Mouse (Mus musculus): ENCODE measurements around the gene Pdcd1lg2. TPM values are rescaled to one million over a fixed set of nuclear protein-coding genes. Genes with fewer than 3 reads are reported as not detected.
A peak's percentile ranks its signal among the peaks of the same experiment; 100 is the strongest.

Pdcd1lg2 gene
- polyA plus RNA-seq (2015; fragmentation: Nextera tagmentation; extraction: Ambion mirVana) = 0.05 and 0.08 TPM in 2 replicates

- WGBS (ENCODE audit: insufficient replicate concordance) = 64% methylated on average over 4 of the region's 4 CpGs
- no peaks in the 10 kb centered on the region for H3K9me3 ChIP-seq (replicated peaks; ENCODE audit: control insufficient read depth, low read length)
- no peak within 1 kb of the TSS for H3K9ac ChIP-seq (ENCODE audit: low read depth, low read length)
- no peak within 1 kb of the TSS for H3K27ac ChIP-seq (ENCODE audit: low read length)
- no peaks in the 10 kb centered on the region for H3K4me1 ChIP-seq (ENCODE audit: control insufficient read depth, low read depth, low read length)
- no peaks in the 10 kb centered on the region for H3K36me3 ChIP-seq (ENCODE audit: control insufficient read depth, insufficient read depth)
- H3K4me3 ChIP-seq (ENCODE audit: low read depth, low read length) = no peak within 1 kb of the TSS
- H3K4me2 ChIP-seq (ENCODE audit: low read depth, low read length) = no peak within 1 kb of the TSS
- no peaks in the 10 kb centered on the region for H3K27me3 ChIP-seq (ENCODE audit: control insufficient read depth, insufficient read depth, low read depth, low read length)
- ATAC-seq (ENCODE audit: low read depth) = no peak
Observed at GRCm38 (mm10) chr19:29410619-29411018, at the start of gene Pdcd1lg2. Pdcd1lg2 (plus strand) TSS chr19:29410919.

DNA sequence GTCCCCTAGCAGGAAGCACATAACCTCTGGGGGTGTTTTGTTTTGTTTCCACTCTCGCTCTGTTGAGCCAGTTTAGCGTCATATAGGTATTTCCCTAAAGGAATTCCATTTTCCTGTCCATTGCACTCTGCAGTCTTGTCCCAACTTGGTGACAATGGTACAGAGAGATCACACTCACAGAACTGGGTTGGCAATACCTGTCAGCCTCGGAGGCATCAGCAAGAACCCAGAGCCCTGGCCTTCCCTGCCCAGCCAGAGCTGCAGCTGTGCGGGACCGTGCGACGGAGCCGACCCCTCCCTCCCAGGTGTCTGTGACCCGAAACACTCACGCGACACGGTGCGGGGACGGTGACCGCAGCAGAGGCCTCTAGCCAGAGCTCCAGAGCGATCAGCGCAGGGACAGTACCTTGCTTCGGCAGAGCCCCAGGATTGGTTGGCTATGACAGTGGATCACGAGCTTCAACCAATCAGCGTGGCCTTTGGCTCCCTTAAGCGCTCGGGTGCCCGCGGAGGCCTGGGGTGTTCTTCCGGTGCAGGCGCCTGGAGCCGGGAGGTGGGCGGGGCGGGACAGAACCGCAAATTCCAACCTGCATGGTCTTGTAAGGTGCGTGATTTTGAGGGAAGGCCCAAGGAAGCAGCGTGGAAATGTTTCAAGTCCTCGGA is 49.1 kb upstream of the Pdcd1lg2 start:
- Histone ChIP-seq H3K4me2 (ENCODE audit: low read depth, low read length) (peak overlapping the region; percentile 92), H3K36me3 (ENCODE audit: control insufficient read depth, insufficient read depth) (no peaks in the 10 kb centered on the region; the same call in 1 of the 2 replicates), H3K9ac (ENCODE audit: low read depth, low read length) (peak overlapping the region; percentile 86), H3K4me1 (ENCODE audit: control insufficient read depth, low read depth, low read length) (peaks cover 27% of the 10 kb centered on the region), H3K27ac (ENCODE audit: low read length) (peak overlapping the region; percentile 70), H3K9me3 (replicated peaks; ENCODE audit: control insufficient read depth, low read length) (no peaks in the 10 kb centered on the region), H3K4me3 (ENCODE audit: low read depth, low read length) (peak overlapping the region; percentile 76), H3K27me3 (ENCODE audit: control insufficient read depth, insufficient read depth, low read depth, low read length) (no peaks in the 10 kb centered on the region)
- peak; percentile 100 for ATAC-seq (ENCODE audit: low read depth)
- WGBS (ENCODE audit: insufficient replicate concordance) = 2% methylated on average over 33 of the region's 33 CpGs

DNA sequence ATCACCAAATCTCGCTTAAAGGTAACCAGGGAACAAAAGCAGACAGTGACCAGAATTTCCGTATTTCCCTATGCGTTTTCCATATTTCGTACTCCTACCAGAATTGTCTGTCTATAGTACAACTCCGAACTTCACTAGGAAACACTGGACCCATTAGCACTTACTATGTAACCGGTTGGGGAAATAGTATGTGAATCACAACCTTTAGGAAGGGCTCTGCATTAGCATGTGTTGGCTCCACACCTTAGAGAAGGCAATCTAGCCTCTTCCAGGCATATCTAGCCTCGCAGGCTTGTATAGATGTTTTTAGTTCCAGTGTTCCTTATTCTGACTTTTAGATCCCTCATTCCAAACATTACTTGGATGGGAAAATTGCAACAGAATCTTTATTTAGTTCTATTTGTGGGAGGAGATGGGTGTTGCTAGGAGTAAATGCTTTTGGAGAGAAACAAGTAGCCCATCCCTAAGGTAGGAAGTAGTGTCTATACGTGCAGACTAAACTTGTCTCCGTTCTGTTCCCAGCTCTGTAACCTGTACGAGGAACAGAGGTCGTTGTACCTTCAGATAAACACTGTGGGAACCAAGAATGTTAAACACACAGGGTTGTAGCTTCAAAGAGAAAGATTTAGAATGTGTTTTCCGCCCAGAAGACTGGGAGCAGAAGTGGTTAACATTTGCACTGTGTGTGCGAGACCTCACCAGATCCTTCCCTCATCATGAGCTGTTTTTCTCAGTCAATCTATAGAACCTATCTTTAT is 48.4 kb upstream of the Pdcd1lg2 start:
- Histone ChIP-seq H3K9me3 (replicated peaks; ENCODE audit: control insufficient read depth, low read length) (no peaks in the 10 kb centered on the region), H3K9ac (ENCODE audit: low read depth, low read length) (peak overlapping the region; percentile 86), H3K4me1 (ENCODE audit: control insufficient read depth, low read depth, low read length) (peaks cover 30% of the 10 kb centered on the region), H3K36me3 (ENCODE audit: control insufficient read depth, insufficient read depth) (no peaks in the 10 kb centered on the region; the same call in 1 of the 2 replicates), H3K4me2 (ENCODE audit: low read depth, low read length) (peak overlapping the region; percentile 92), H3K27me3 (ENCODE audit: control insufficient read depth, insufficient read depth, low read depth, low read length) (no peaks in the 10 kb centered on the region), H3K4me3 (ENCODE audit: low read depth, low read length) (peak overlapping the region; percentile 76), H3K27ac (ENCODE audit: low read length) (peak overlapping the region; percentile 67)
- no peak for ATAC-seq (ENCODE audit: low read depth)
- 29% methylated on average over 13 of the region's 13 CpGs for WGBS (ENCODE audit: insufficient replicate concordance)

DNA sequence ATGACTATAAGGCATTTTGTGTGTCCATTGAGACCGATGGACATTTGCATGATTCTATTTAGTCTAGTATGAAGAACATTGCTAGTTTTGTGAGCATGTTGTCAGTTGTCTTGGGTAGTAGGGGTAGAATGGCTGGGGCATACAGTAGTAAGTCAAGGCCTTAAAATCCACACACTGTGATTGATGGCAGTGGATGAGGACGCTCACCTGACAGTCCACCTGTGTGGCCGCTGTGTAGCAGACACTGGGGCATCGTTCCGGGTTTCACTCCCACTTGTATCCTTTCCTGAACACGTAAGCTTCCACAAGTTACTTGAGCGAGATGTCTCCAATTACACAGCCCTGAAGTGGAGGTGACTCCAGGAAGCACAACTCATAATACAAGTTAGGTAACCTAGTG is 47.2 kb upstream of the Pdcd1lg2 start:
- Histone ChIP-seq H3K36me3 (ENCODE audit: control insufficient read depth, insufficient read depth) (no peaks in the 10 kb centered on the region; the same call in 1 of the 2 replicates), H3K27ac (ENCODE audit: low read length) (no peak overlapping the region), H3K4me3 (ENCODE audit: low read depth, low read length) (no peak overlapping the region), H3K9me3 (replicated peaks; ENCODE audit: control insufficient read depth, low read length) (no peaks in the 10 kb centered on the region), H3K9ac (ENCODE audit: low read depth, low read length) (no peak overlapping the region), H3K27me3 (ENCODE audit: control insufficient read depth, insufficient read depth, low read depth, low read length) (no peaks in the 10 kb centered on the region), H3K4me2 (ENCODE audit: low read depth, low read length) (no peak overlapping the region), H3K4me1 (ENCODE audit: control insufficient read depth, low read depth, low read length) (peaks cover 33% of the 10 kb centered on the region)
- ATAC-seq (ENCODE audit: low read depth) = no peak
- WGBS (ENCODE audit: insufficient replicate concordance) = 78% methylated on average over 7 of the region's 7 CpGs

GRCm38 (mm10) chr19:29364076-29364475 is 46.6 kb upstream of the Pdcd1lg2 start:
- no peak for ATAC-seq (ENCODE audit: low read depth)
- Histone ChIP-seq H3K27ac (ENCODE audit: low read length) (no peak overlapping the region), H3K4me2 (ENCODE audit: low read depth, low read length) (no peak overlapping the region), H3K27me3 (ENCODE audit: control insufficient read depth, insufficient read depth, low read depth, low read length) (no peaks in the 10 kb centered on the region), H3K36me3 (ENCODE audit: control insufficient read depth, insufficient read depth) (no peaks in the 10 kb centered on the region), H3K9me3 (replicated peaks; ENCODE audit: control insufficient read depth, low read length) (no peaks in the 10 kb centered on the region), H3K4me3 (ENCODE audit: low read depth, low read length) (no peak overlapping the region), H3K9ac (ENCODE audit: low read depth, low read length) (no peak overlapping the region), H3K4me1 (ENCODE audit: control insufficient read depth, low read depth, low read length) (peaks cover 33% of the 10 kb centered on the region)
- WGBS (ENCODE audit: insufficient replicate concordance) = 71% methylated on average over 5 of the region's 5 CpGs

DNA sequence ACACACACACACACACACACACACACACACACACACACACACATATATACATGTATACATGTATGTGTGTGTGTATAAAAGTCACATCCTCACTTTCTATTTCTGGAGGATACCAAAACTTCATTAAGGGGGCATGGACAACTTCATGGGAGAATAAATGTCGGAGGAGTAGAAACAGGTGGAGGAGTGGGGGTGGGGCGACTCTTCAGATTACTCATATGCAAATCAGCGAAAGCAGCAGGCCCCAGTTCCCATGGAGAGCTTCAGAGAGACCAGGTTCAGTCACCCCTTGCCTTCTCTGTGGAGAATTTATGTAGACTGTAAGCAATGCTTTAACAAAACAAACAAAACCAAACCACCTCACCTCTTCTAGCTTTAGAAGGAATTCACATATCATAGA is 45.6 kb upstream of the Pdcd1lg2 start:
- Histone ChIP-seq H3K4me1 (ENCODE audit: control insufficient read depth, low read depth, low read length) (peaks cover 31% of the 10 kb centered on the region), H3K27ac (ENCODE audit: low read length) (no peak overlapping the region), H3K9ac (ENCODE audit: low read depth, low read length) (no peak overlapping the region), H3K36me3 (ENCODE audit: control insufficient read depth, insufficient read depth) (no peaks in the 10 kb centered on the region), H3K4me2 (ENCODE audit: low read depth, low read length) (no peak overlapping the region), H3K9me3 (replicated peaks; ENCODE audit: control insufficient read depth, low read length) (no peaks in the 10 kb centered on the region), H3K27me3 (ENCODE audit: control insufficient read depth, insufficient read depth, low read depth, low read length) (no peaks in the 10 kb centered on the region), H3K4me3 (ENCODE audit: low read depth, low read length) (no peak overlapping the region)
- ATAC-seq (ENCODE audit: low read depth) = no peak
- WGBS (ENCODE audit: insufficient replicate concordance) = 60% methylated on average over 3 of the region's 3 CpGs

- Histone ChIP-seq H3K36me3 (ENCODE audit: control insufficient read depth, insufficient read depth) (no peaks in the 10 kb centered on the region), H3K9me3 (replicated peaks; ENCODE audit: control insufficient read depth, low read length) (no peaks in the 10 kb centered on the region), H3K4me3 (ENCODE audit: low read depth, low read length) (peak overlapping the region; percentile 78), H3K27me3 (ENCODE audit: control insufficient read depth, insufficient read depth, low read depth, low read length) (no peaks in the 10 kb centered on the region), H3K4me2 (ENCODE audit: low read depth, low read length) (peak overlapping the region; percentile 96), H3K27ac (ENCODE audit: low read length) (peak overlapping the region; percentile 88), H3K4me1 (ENCODE audit: control insufficient read depth, low read depth, low read length) (peaks cover 21% of the 10 kb centered on the region), H3K9ac (ENCODE audit: low read depth, low read length) (peak overlapping the region; percentile 69)
- no peak for ATAC-seq (ENCODE audit: low read depth)
- WGBS (ENCODE audit: insufficient replicate concordance) = 18% methylated on average over 20 of the region's 20 CpGs
Observed at GRCm38 (mm10) chr19:29366226-29366968, 44.3 kb upstream of the Pdcd1lg2 start.

GRCm38 (mm10) chr19:29366969-29367622 is 43.6 kb upstream of the Pdcd1lg2 start, which contains the start of the genes Plgrkt and Cd274:
Plgrkt (minus strand) TSS chr19:29367390.
Cd274 (plus strand) TSS chr19:29367455.
- Histone ChIP-seq H3K9me3 (replicated peaks; ENCODE audit: control insufficient read depth, low read length) (no peaks in the 10 kb centered on the region), H3K27me3 (ENCODE audit: control insufficient read depth, insufficient read depth, low read depth, low read length) (no peaks in the 10 kb centered on the region), H3K4me3 (ENCODE audit: low read depth, low read length) (peak within 1 kb of the TSS; percentile 78), H3K36me3 (ENCODE audit: control insufficient read depth, insufficient read depth) (no peaks in the 10 kb centered on the region), H3K4me1 (ENCODE audit: control insufficient read depth, low read depth, low read length) (peaks cover 20% of the 10 kb centered on the region), H3K9ac (ENCODE audit: low read depth, low read length) (peak within 1 kb of the TSS; percentile 69), H3K27ac (ENCODE audit: low read length) (peak within 1 kb of the TSS; percentile 88), H3K4me2 (ENCODE audit: low read depth, low read length) (peak within 1 kb of the TSS; percentile 96)
- peak; percentile 92 for ATAC-seq (ENCODE audit: low read depth)
- 0% methylated on average over 26 of the region's 26 CpGs for WGBS (ENCODE audit: insufficient replicate concordance)

Measured in liver, embryonic 16.5 days (tissue).